Mouse (Mus musculus): ENCODE measurements at regions not wholly inside any gene's neighbourhood (a gene's known extent, or its start where the extent isn't known, plus 50 kb on each side); places are given as distances from the start of the nearest gene placed in this dataset.

GRCm38 (mm10) chr11:31721908-31722307 lies 50.2 kb upstream of the Bod1 start:
- ATAC-seq: no peak

DNA sequence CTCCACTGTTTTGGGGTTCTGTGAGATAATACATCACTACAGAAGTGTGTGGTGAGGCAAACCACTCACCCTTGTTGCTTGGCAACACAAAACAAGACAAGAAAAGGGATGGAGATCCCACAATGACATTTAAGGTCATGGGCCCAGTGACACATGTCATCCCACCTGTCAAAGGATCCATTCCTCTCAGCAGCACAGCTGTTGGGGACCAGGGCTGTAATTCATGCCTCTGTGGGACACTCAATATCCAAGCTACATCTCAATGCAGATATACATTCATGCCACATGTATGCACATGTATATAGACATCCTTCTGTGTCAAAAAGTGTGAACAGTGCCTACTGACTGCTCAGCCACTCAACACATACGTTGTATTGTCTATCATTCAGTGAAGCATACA lies 52.8 kb upstream of the Bod1 start:
- no peak for ATAC-seq

DNA sequence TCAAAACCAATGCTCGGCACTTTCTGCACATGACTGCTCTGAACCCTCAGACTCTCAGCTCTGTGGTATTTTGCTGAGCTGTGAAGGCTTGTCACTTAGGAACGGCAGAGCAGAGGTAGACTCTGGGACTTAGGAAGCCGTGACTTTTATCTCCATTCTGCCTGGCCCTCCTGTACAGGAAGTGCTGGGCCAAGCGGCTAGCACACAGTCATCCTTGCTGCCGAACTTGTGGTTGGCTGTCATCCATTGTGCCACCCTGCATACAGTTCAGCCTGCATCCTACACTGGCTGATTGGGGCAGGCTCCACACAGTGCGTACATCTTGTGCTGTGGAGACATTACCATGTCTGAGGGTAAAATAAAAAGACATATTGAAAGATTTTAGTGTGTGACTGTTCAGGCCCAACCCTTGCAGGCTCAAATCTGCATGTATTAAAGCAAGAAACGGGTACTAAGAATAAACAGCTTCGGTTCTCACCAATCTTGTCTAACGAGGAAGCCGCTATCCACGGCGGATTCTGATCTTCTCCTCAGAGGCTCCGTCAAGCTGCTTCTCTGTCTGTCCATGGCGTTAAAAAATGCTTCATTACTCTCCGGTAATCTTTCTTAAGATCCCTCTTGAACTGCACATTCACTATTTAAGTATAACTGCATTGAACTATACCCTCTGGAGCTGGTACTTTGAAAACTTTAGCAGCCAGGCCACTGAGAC lies 54.4 kb upstream of the Bod1 start:
- peak; percentile 49 for ATAC-seq

DNA sequence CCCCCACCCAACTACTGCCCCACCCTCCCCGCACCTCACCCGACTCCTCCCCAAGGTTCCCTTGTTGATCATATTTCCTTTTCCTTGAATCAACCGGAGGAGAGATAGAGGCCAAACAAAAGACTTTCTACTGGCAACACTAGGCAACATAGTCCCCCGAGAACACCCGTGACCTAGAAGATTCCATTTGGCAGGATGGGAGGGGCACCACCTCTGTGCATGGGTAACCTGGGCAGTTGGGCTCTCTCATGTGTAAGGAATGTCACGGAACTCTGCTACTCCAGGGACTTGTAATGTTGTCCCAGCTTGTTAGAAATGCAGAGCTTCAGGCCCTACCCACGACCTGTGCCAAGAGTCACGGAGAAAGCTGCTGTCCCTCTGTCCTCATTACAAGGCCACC lies 55.6 kb upstream of the Bod1 start:
- no peak for ATAC-seq

- no peak for ATAC-seq
Measured at GRCm38 (mm10) chr11:31729728-31730127, 58.0 kb upstream of the Bod1 start.

DNA sequence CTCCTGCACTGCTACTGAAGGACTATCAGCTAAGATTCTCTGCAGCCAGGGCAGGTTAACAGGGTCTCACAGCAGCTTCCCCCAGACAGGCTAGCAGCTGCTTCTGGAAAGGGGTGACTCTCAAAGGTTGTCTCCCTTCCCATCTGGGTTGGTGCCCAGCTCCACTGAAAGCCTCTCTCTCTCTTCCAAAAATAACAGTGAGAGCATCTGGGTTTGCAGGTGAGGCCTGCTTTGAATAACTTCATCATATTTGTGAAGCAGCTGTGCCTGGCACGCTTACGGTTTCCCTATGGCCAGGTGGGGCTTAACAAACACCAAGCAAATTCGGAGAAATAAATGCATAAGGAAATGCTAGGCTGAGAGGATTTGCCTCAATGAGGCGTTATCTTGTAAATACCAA lies 58.5 kb upstream of the Bod1 start:
- ATAC-seq: no peak

DNA sequence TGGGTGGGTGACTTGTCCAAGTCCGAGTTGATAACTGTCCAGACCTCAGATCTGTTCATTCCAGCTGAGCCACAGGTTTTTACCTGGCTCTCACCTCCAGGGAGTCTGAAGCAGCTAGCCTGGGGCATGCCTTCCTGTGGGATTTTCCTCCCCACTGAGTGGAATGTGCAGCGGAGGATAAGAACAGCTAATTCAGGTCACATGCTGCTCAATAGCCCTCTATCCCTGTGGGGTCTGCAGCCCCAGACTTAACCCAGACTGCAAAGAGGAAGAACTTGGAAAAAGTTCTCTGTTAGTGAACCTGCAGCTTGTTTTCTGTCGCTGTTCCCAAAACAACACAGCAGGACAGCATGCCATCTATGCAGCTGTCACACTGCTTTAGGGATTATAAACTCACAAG lies 59.0 kb upstream of the Bod1 start:
- ATAC-seq: no peak

DNA sequence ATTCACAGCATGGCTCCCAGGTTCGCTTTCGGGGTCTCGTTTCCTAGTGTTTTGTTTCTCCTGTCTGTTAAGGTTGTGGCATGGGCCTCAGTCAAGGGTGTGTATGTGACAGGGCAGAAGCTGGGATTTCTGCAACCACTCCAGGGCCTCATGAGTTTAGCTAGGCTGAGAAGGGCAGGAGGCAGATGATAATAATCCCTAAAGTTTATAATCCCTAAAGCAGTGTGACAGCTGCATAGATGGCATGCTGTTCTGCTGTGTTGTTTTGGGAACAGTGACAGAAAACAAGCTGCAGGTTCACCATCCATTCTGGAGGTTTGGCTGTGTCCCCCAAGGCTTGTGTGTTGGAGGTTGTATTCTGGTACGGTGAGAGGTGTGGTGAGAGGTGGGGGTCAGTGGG lies 59.8 kb upstream of the Bod1 start:
- no peak for ATAC-seq

DNA sequence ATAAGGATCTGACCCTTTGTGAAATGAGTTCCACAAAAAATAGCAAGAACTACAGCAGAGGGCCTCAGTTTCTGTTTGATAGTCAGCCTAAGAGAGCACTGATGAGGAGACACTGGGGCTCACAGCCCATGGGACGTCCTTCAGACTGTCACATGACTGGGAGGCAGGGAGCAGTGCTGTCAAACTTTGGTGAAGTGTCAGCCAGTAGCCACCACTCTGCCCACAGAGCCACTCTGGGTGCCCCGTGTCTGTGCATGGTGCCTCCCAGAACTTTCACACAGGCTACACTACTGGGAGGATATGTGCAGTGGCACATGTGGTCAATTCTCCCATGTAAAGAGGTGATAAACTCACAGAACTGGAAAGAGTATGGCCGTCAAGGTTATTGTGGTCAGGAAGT lies 60.7 kb upstream of the Bod1 start:
- no peak for ATAC-seq

DNA sequence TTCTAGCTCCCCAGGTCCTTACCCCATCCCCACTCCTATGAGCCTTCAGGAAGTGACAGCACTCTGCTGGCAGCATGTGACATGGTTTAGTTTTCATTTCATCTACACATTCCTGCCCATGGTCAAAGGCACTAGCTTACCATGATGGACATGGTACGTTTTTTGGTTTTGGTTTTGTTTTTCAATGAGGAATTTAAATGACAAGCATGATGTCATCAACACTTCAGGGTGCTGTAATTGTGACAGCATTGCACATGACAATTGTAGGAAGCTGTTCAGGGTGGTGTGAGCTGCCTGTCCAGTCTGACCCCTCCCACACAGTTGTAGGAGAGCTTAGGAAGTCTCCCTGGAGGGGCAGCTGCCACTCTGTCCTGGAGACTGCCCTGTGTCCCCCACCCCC lies 61.3 kb upstream of the Bod1 start:
- ATAC-seq: no peak

DNA sequence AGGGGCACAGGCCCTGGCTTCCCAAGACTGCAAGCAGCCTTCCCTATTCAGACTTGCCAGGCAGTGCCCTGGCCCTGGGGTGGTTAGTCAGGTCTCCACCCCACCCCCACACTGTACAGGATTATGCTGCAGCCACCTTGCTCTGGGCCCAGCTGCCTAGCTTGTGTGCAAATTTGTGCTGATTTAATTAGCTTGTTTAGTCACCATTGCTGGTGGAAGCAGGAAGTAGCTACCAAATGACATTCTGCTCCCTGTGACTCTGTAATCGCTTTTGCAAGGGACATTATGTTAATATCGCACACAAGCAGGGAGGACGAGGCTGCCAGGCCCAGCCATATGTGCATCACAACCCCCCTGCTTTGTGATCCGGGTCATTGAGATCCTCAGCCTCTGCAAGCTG lies 62.4 kb upstream of the Bod1 start:
- ATAC-seq: no peak

- peak; percentile 45 for ATAC-seq
Measured at GRCm38 (mm10) chr11:31735257-31735656, 63.6 kb upstream of the Bod1 start.

- ATAC-seq: no peak
Measured at GRCm38 (mm10) chr11:31736086-31736485, 64.4 kb upstream of the Bod1 start.

DNA sequence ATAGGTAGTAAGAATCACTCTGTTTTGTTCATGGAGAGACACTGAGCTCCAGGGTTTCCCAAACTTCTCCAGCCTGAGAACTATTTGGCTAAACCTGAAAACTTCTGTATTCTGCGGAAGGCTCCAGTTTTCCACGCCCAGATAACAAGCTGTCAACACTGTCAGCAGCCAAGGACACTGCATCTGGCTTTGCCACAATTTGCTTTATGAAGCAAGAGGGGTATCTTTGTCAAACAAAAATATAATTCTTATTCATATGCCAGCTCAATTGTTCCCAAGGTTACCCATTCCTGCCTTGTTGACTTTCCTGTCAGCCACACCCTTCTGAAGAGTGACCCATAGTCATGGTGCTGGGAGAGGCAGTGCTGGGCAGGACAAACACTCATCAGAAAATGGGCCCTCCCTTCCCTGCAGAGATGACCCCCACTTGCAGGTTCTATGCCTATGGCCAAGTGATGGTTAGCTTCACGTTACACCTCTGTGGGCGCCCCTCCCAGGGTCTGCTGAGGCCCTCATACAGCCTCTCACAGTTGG lies 64.9 kb upstream of the Bod1 start:
- ATAC-seq: no peak

- no peak for ATAC-seq
Measured at GRCm38 (mm10) chr11:31738148-31739021, 66.7 kb upstream of the Bod1 start.

GRCm38 (mm10) chr11:31740409-31740808 lies 68.7 kb upstream of the Bod1 start:
- no peak for ATAC-seq

DNA sequence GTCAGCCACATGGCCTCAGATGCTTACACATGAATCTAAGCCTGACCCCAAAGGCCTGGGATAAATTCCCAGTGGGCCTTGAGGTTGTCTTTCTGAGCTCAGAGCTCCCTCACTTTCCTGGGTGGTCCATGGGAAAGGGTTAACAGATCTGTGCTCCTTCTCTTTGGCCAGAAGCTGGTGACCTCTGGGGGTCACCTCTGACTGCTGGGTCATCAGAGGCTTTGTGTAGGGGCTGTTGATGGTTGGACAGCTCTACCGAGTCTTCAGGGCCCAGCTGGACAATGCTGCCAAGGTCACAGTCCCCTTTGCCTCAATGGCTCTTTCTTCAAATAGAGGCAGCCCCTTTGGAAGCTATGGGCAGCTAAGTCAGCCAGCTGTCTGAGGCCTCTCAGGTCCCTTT lies 70.5 kb upstream of the Bod1 start:
- ATAC-seq: no peak

GRCm38 (mm10) chr11:31744076-31744785 lies 72.5 kb upstream of the Bod1 start:
- ATAC-seq: no peak

GRCm38 (mm10) chr11:31745028-31745865 lies 73.6 kb upstream of the Bod1 start:
- ATAC-seq: no peak

DNA sequence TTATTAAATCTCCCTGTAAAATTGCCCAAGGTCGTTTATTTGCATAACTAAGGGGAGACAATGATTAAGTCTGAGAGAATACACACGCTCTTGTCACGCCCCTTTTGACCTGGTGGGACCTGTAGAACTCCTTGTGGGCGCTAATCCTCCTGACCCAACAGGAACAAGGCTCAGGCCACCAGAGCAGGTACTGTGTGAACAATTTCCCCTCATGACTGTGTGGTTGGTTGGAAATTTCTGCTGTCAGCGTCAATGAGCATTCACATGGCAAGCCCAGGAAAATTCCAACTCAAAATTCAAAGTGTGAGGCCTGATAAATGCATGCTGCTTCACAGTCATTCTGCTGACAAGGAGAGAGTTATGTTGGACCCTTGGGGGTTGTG lies 74.2 kb upstream of the Bod1 start:
- no peak for ATAC-seq

DNA sequence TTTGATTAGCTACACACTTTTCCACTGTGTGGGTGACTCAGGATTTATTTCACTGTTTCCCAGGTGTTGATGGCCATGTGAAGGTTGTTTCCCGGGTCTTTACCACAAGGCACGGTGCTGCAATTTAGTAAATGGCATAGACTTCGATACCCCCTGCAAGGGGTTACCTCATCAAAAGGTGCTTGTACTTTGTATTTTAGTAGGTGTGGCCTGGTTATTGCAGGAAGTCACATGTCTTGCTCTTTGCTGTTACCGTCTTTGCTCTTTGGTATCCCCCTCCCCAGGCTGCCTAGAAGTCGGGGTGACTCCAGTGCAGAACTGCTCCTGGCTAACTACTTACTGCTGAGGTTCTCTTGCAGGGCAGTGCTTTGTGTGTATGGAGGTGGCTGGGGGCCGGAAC lies 74.8 kb upstream of the Bod1 start:
- peak; percentile 47 for ATAC-seq

DNA sequence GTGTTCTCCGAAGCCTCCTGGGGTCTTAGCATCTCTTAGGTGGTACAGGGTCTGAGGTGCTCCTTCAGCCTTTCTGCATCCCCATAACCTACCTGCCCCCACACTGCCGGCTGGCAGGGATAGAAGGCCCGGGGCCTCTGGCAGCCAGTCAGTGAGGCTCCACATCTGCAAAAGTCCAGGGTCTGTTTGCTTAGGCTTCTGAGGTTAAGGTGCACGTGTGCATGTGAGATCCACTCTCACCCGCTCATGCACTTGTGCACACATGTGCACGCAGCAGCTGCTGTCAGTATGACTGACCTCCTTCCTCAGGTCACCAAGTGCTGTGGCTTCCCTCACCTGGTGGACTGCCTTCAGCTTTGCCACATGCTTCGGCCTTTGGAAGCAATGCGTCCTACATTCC lies 75.3 kb upstream of the Bod1 start:
- ATAC-seq: no peak
